Mouse (Mus musculus) heart, postnatal 4 days (tissue): ENCODE data around the gene Agtpbp1. TPM values are rescaled to one million over a fixed set of nuclear protein-coding genes. Genes with fewer than 3 reads are reported as not detected.
"Not testable (repeated sequence)": the region's sequence is repeated elsewhere in the genome, so short reads cannot be mapped to it uniquely, and the experiment has no call there.

Experiments used
- DNase-seq: peaks from one replicate; pipeline ENCODE4 v3.0.0; 2021
- total RNA-seq, 2 experiments: library from RNA; stranded (reverse); gene quantifications; 2 replicates each; pipeline ENCODE4 v1.2.3; 2021

The Agtpbp1 gene
- total RNA-seq, 2 experiments from 2014 or later = 38.2 to 38.7 TPM

- no peak for DNase-seq
Observed at GRCm38 (mm10) chr13:59480599-59481483, 104.2 kb downstream of the Agtpbp1 start.

GRCm38 (mm10) chr13:59477928-59478327 is 107.1 kb downstream of the Agtpbp1 start:
- not testable (repeated sequence) for DNase-seq

- DNase-seq = no peak
Observed at GRCm38 (mm10) chr13:59477451-59477850, 107.6 kb downstream of the Agtpbp1 start.

DNA sequence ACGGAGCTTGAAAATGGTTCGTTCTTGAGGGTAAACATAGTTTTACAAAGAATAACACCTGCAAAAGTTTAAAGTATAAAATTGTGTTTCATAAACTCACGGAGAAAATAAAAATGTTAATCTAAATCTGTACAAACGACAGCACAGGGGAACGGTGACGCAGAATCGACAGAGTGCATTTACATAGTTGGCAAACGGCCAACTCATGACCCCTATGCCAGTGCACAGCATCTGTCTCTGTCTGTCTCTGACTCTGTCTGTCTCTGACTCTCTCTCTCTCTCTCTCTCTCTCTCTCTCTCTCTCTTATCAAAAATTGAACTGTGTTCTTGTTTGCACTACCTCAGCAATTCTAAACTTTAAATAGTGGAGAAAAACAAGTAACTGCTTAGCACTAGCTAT is 110.1 kb downstream of the Agtpbp1 start:
- no peak for DNase-seq

- no peak for DNase-seq
Observed at GRCm38 (mm10) chr13:59473341-59473740, 111.7 kb downstream of the Agtpbp1 start.

GRCm38 (mm10) chr13:59472222-59472621 is 112.8 kb downstream of the Agtpbp1 start:
- no peak for DNase-seq

DNA sequence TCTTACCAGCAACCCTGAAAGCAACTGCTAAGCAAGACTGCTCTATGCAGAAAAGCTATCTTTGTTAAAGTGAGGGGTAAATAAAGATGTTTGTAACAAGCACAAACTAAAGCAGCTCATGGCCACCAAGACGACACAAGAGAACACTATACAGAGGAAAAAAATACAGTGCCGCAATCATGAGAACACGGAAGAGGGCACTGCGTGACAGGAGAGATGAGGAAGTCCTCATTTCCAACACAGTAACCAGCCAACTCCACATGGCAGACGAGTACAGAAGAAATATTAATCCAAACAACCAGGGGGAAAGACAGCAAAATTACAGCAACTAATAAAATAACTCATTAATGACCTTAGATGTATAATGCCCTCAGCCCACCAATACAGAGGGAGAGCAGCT is 115.3 kb downstream of the Agtpbp1 start:
- no peak for DNase-seq

- DNase-seq = no peak
Observed at GRCm38 (mm10) chr13:59468181-59468802, 116.7 kb downstream of the Agtpbp1 start.

DNA sequence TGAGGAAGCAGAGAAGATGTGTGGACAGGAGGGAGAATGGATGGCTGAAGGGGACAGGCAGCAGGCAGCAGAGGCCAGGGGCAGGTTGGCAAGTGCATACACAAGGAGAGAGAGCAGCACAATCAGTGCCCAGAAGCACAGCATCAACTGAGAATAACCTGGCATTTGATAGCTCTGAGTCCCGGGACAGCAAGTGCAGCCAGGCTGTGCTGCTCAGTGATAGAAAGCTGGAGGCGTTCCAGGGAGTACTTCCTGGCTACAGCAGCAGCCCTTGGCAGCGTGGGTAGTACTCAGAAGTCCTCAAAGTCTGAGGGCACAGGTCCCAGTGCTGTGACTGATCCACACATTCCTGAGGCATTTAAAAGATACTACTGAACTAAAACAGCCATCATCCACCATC is 117.4 kb downstream of the Agtpbp1 start:
- DNase-seq = peak; percentile 84

DNA sequence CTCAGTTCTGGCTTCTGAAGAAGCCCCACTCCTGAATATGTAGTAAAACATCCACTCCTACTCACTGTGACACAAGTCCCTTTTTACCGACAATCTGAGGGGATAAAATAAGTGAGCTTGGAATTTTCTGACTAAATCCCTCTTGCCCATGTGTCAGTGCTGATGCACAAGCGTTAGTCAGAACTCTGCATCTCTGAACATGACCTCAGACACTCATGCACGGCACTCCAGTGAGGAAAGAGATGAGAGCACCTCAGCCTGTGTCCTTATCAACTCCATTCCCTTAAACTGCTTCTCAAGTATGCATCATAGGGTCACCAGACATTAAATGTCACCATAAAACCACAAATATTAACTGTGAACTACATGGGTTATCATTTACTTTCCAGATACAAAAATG is 124.1 kb downstream of the Agtpbp1 start:
- no peak for DNase-seq

DNA sequence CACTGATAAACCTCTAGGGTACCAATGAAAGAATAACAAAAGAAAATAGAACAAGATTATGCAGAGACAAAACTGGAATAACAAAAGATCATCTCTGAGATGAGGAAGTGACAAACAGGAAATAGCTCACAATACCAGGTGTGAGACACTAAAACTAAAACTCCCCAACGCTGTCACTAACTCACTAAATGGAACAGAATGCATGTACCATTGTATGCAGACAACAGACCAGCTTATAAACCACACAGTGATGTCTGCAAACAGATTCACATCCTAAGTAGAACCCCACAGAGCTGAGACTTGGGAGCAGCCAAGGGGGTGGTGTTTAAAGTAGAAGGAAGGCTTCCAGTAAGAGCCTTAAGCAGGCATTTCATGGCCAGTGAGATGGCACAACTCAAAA is 128.8 kb downstream of the Agtpbp1 start:
- no peak for DNase-seq

DNA sequence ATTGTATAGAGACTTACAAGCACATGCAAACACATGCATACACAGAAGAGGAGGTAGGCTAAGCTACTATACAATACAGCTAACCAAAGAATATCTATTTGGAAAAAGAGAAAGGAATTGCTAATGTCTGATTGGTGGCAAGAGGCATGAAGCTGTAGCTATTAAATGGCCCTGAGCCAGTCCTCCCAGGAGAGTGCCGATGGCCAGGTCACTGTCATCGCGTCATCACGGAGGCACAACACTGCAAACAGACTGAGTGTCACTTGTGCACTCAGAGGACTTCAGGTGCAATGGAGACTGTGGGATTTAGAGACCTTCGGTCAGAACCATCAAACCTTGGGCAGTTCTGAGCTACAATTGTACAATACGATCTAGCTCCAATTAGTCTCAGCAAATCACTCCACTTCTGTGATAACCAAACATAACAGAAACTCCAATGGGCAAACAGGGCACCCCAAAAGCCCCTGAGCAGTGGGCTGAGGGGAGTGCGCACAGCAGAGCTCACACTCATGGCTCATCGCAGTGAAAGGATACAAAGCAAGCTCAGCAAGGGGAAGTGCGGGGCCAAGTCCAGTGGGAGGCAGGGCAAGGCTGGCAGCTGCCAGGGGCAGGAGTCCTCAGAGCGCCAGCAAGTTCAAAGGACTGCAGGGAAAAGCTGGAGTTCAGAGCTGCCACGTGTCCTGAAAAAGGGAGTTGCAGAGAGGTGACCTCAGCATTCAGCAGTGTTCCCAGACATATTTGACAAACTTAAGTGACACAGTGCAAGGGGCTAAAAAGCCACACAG is 130.8 kb downstream of the Agtpbp1 start:
- DNase-seq = peak; percentile 15

GRCm38 (mm10) chr13:59453582-59453981 is 131.4 kb downstream of the Agtpbp1 start:
- no peak for DNase-seq

DNA sequence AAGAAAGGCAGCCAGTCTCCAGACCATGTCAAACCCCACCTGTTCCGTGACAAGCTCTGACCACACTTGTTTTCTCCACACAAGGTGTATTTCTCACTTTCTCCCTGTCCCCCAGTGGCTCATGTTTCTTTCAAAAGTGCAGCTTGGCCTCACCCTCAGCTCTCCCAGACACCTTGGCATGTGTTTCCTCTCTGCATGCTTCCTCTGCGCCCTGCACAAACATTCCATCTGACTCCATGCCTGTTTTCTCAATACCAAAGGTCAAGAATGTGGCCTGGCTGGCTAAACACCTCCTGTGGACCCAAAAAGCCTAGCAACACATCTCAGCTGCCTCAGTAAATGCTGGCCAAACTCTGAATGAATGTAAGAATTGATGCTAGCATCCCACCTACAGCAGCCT is 132.0 kb downstream of the Agtpbp1 start:
- no peak for DNase-seq

- DNase-seq = no peak
Observed at GRCm38 (mm10) chr13:59450840-59451239, 134.2 kb downstream of the Agtpbp1 start.

- no peak for DNase-seq
Observed at GRCm38 (mm10) chr13:59447130-59447529, 137.9 kb downstream of the Agtpbp1 start.

DNA sequence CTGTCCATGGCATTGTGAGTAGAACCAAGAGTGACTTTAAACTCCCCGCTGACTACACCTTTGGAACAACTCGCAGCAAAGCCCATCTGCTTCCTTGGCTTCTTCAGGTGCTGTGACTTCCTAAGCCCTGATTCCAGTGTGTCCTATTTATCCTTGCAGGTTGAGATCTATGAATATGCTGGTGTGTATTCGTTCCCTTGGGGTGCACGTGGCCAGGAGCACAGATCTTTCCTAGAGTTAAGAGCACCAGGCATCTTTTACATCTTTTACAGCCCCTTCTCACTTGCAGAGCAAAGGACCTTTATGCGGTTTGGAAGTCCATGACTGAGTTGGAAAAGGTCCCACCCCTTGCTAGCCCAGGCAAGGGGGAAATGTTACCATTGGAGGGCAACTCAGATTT is 139.8 kb downstream of the Agtpbp1 start:
- no peak for DNase-seq

DNA sequence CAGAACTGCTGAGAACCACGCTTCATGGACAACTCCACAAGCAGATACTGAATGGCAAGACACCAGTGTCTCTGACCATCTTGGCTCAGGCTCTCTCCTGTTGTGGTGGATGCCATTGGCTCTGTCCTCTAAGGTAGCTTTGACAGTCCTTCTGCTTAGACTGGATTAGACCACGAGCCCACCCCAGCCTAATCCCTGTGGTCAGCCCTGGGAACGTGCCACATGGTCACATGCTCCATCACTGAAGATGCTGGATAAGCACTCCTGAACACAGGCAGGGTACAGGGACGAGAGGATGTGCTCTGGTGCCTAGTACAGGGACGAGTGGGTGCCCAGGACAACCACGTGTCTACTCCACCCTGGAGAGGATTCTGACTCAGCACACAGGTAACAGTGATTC is 140.7 kb downstream of the Agtpbp1 start:
- DNase-seq = no peak

GRCm38 (mm10) chr13:59439683-59440082 is 145.3 kb downstream of the Agtpbp1 start:
- no peak for DNase-seq

DNA sequence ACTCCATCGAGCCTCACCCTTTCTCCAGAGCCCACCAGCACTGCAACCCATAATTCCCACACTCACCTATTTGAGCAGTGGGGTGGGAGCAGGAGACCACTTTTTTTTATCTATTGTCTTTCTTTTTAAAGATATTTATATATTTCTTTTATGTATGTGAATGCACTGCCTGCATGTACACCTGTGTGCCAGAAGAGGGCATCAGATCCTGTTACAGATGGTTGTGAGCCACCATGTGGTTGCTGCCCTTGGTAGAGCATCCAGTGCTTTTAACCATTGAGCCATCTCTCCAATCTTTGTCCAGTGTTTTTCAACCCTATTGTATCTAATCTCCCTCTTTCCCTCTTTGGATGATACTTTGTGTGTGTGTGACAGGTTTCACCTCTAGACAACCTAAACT is 150.5 kb downstream of the Agtpbp1 start:
- DNase-seq = no peak

GRCm38 (mm10) chr13:59431124-59431864 is 153.7 kb downstream of the Agtpbp1 start:
- DNase-seq = peak; percentile 62

DNA sequence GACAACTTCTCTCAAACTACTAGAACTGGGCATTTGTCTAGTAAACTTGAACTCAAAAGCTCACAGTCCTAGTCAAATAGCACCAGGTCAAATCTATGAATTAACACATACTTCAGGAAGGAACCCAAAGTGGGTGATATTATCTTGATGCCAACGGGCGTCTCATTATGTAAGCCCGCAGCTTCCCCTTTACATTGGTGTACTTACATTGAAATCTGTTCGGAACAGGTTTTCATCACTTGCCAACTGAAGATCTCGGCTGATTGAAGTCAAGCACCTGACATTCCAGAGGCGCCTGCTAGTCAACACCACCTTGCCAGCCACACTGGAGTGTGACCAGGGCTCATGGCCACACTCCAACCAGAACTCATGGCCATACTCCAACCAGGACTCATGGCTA is 155.7 kb downstream of the Agtpbp1 start:
- no peak for DNase-seq
